Mouse (Mus musculus): ENCODE measurements around the gene Fam102b. TPM values are rescaled to one million over a fixed set of nuclear protein-coding genes. Genes with fewer than 3 reads are reported as not detected.

Fam102b gene
- total RNA-seq, 2 experiments from 2014 or later, result 6.3 to 7.4 TPM

DNA sequence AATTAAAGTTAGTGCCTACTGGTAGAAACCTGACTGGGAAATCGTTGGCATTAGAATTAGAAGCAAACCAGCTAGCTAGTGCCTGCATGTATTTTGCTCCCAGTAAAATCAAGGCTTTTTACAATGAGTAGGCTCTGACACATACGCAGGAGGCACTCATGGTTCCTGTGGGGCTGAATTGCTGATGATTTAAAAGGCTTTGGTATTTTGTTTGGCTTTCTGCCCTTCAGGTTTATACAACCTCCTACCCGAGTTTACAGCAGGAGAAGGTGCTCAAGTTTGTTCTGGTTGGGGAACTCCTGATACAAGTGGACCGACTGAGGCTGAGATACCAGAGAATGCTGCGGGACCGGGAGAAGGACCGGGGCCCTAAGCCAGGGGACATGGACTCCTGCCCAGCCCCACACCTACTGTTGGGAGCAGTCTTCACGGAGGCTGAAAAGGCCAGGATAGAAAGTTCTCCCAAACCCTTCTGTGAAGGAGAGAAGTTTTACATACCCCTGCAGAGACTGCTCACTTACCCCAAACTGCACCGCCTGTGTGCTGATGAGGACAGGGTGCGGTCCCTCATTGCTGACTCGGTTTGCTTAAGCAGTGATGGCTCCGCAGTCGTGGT is 67.6 kb downstream of the Fam102b start:
- DNase-seq, result no peak

DNA sequence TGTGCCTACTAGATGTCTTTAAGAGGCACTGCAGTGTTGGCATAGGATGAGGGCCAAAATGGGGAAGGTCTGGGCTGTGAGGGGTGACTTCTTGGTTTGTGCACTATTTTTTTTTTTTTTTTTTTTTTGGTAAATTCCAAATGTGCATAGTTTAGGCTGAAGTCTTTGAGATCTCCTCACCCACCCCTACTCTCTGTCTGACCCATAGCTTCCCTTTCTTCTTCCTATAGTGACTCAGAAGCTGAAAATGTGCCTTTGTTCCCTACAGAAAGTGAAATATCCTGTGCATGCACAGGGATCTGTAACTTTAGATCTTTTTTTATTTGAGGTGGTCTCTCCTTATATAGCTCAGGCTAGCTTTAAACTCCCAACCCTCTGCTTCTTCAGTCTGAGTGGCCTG is 69.4 kb downstream of the Fam102b start:
- no peak for DNase-seq

- DNase-seq, result no peak
Measured at GRCm38 (mm10) chr3:108940996-108941395, 86.4 kb downstream of the Fam102b start.

- DNase-seq, result no peak
Measured at GRCm38 (mm10) chr3:108940001-108940633, 87.3 kb downstream of the Fam102b start, which contains the start of gene Gm9857. Gene Gm9857 (minus strand): TSS chr3:108940445.

DNA sequence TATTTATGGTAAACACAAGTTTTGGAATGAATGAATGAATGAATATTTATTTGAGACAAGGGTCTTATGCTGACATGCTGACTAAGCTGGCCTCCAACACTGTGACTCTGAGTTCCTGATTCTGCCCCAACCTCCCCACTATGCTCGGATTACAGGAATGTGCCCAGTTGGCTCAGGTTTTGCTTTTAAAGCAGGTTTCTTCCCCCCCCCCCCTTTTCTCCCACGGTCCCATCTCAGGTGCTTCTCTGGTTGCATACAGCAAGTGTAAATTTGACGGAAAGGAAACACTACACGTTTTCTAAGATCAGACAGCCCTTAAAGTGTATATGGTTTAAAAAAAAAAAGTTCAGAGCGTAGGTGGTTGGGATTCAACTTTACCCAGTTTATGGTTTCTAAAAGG is 87.8 kb downstream of the Fam102b start, which contains the start of gene Henmt1:
Gene Henmt1 (plus strand): TSS at position 301 of the 400 bp plus-strand sequence.
- DNase-seq, result no peak

DNA sequence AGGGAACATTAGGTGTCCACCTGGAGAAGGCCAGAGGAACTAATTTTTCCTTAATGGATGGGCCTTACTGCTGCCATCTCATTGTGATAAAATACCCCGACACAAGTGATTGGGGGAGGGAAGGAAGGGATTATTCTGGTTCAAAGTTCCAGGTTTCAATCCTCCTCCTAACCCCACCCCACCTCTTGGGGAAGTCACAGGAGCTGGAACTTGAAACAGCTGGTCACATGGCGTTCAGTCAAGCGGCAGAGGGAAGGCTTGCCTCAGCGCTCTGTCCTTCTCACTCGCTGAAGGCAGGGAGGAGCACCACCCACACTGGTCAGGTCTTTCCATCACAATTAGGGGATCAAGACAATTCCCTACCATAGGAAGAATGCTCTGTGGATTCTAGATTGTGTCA is 88.7 kb downstream of the Fam102b start:
- no peak for DNase-seq

DNA sequence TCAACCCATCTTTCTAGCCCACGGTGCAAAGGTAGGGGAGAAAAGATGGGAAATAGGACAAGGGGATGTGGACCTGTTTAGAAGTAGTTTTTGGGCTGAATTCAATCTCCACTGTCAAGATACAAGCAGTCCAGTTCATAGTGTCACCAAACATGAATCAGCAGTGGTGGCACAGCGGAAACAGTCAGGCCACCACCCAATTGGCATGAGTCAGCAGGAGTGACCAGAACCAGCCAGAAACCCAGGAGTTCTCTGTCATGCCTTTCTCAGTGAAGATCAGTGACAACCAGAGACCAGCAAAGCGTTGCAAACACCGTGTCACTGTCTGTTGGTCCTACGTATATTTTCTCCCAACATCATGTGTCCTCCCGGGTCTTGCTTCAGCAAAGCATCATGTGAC is 93.8 kb downstream of the Fam102b start:
- DNase-seq, result no peak

GRCm38 (mm10) chr3:108926308-108926707 is 101.1 kb downstream of the Fam102b start:
- no peak for DNase-seq

DNA sequence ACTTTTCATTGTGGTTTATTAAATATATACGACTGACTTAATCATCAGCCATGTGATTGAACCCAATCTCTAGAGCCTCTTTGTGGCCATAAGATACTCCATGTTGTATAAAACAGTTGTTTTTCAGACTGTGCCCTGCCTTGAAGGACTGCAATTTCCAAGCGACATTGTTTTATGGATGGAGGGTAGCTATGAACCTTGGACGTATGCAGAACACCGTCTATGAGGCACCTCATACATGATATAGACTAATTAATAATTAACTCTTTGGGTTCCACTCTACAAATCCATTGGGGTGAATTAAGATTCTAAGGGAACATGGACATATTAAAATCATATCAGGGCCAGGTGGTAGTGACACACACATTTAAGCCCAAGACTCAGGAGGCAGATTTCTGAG is 101.7 kb downstream of the Fam102b start:
- DNase-seq, result no peak

GRCm38 (mm10) chr3:108921822-108922221 is 105.6 kb downstream of the Fam102b start:
- no peak for DNase-seq

Small RNA genes within 50 kb of the gene (microRNA-seq; reads per million reads assigned to microRNA genes)
- 0 reads per million in 2 experiments for gene Gm44384 (ENCODE audit: borderline replicate concordance in 2 of 2)

Other genes with a start within 250 kb of the Fam102b start
- gene Stxbp3, start 187.1 kb downstream of the Fam102b start, total RNA-seq (2021), result 10 to 100 TPM; 23.5 to 26.4 TPM
- gene Fndc7, start 137.6 kb downstream of the Fam102b start, total RNA-seq (2021), result not detected
- gene Prpf38b, start 115.9 kb downstream of the Fam102b start, total RNA-seq (2021), result 10 to 100 TPM; 14.7 to 16.1 TPM
- gene Henmt1, start 87.7 kb downstream of the Fam102b start, total RNA-seq (2021), result not detected
- not detected for gene Gm9857, start 87.2 kb downstream of the Fam102b start, total RNA-seq (2021)
- not detected for gene Slc25a54, start 52.9 kb upstream of the Fam102b start, total RNA-seq (2021)
- gene Slc25a24, start 95.5 kb upstream of the Fam102b start, total RNA-seq (2021), result 1 to 10 TPM; 3.7 to 4.0 TPM